Mouse (Mus musculus) T-helper 2 cell (primary cell): ENCODE measurements around the gene Utp15.

Experiments
- in situ Hi-C: fragments of 300-600 bp; cut with MboI, MseI; formaldehyde crosslinking; loops from one replicate; pipeline ENCODE4 v1.15.1; 2025; ENCODE audit warnings: high pct_unique_total_duplicates

Utp15 gene

GRCm38 (mm10) chr13:98262636-98263457 lies at the start of gene Utp15, which contains the start of gene Ankra2:
Utp15 (minus strand) TSS chr13:98263041.
Ankra2 (plus strand) TSS chr13:98263074.
- in situ Hi-C loops = loop anchor here (25.0 kb wide), 2 partner anchors 1126 to 1824 kb away; partner anchors contain the start of genes Gfm2 and Nsa2

GRCm38 (mm10) chr13:98311597-98311996 lies 48.8 kb upstream of the Utp15 start:
- in situ Hi-C loops = loop anchor here (10.0 kb wide), 1 partner anchor 877 kb away; no protein-coding TSS in a partner anchor

GRCm38 (mm10) chr13:98308724-98309123 lies 45.9 kb upstream of the Utp15 start:
- in situ Hi-C loops = no loop called here

- in situ Hi-C loops = no loop called here
These were observed 45.2 kb upstream of the Utp15 start for GRCm38 (mm10) chr13:98308004-98308403.

GRCm38 (mm10) chr13:98306852-98307475 lies 44.1 kb upstream of the Utp15 start:
- in situ Hi-C loops = no loop called here

GRCm38 (mm10) chr13:98306393-98306792 lies 43.6 kb upstream of the Utp15 start:
- in situ Hi-C loops = no loop called here

GRCm38 (mm10) chr13:98305257-98305656 lies 42.4 kb upstream of the Utp15 start:
- in situ Hi-C loops = no loop called here

- in situ Hi-C loops = no loop called here
These were observed 36.3 kb upstream of the Utp15 start for GRCm38 (mm10) chr13:98298833-98299758.

GRCm38 (mm10) chr13:98297883-98298482 lies 35.1 kb upstream of the Utp15 start:
- in situ Hi-C loops = no loop called here

- in situ Hi-C loops = no loop called here
These were observed 33.2 kb upstream of the Utp15 start for GRCm38 (mm10) chr13:98296072-98296471.

- in situ Hi-C loops = no loop called here
These were observed 28.9 kb upstream of the Utp15 start for GRCm38 (mm10) chr13:98291712-98292111.

GRCm38 (mm10) chr13:98290719-98291118 lies 27.9 kb upstream of the Utp15 start:
- in situ Hi-C loops = no loop called here

GRCm38 (mm10) chr13:98280990-98281650 lies 18.3 kb upstream of the Utp15 start:
- in situ Hi-C loops = no loop called here

GRCm38 (mm10) chr13:98279686-98280085 lies 16.8 kb upstream of the Utp15 start, which contains the start of gene Gm21976:
Gm21976 (plus strand) TSS chr13:98279887.
- in situ Hi-C loops = no loop called here

- in situ Hi-C loops = no loop called here
These were observed 14.7 kb upstream of the Utp15 start for GRCm38 (mm10) chr13:98277501-98277900.

- in situ Hi-C loops = no loop called here
These were observed 13.4 kb upstream of the Utp15 start for GRCm38 (mm10) chr13:98276253-98276652.

GRCm38 (mm10) chr13:98275646-98276045 lies 12.8 kb upstream of the Utp15 start:
- in situ Hi-C loops = no loop called here

GRCm38 (mm10) chr13:98274023-98274422 lies 11.2 kb upstream of the Utp15 start:
- in situ Hi-C loops = loop anchor here (25.0 kb wide), 2 partner anchors 1137 to 1813 kb away; partner anchors contain the start of genes Gfm2 and Nsa2

GRCm38 (mm10) chr13:98264111-98264510 lies 1.3 kb upstream of the Utp15 start:
- in situ Hi-C loops = loop anchor here (25.0 kb wide), 2 partner anchors 1127 to 1823 kb away; partner anchors contain the start of genes Gfm2 and Nsa2

GRCm38 (mm10) chr13:98263458-98263987 lies 682 bp upstream of the Utp15 start:
- in situ Hi-C loops = loop anchor here (25.0 kb wide), 2 partner anchors 1126 to 1824 kb away; partner anchors contain the start of genes Gfm2 and Nsa2
